Mouse (Mus musculus) small intestine, adult 2 months (tissue): ENCODE data around the gene Adgrf5.

Source experiments
- CTCF ChIP-seq: fragments of 200-500 bp; IDR thresholded peaks from 2 replicates; pipeline ENCODE4 v1.5.1; 2012; ENCODE audit warnings: low read depth, mild to moderate bottlenecking, control low read depth, inconsistent platforms, low read length, moderate library complexity, mixed read lengths; ENCODE audit not compliant: insufficient replicate concordance, insufficient read length; ENCODE audit errors: extremely low read depth
- POLR2A ChIP-seq: fragments of 200-500 bp; IDR thresholded peaks from 2 replicates; pipeline ENCODE4 v1.6.1; 2012; ENCODE audit warnings: low read depth, mild to moderate bottlenecking, control low read depth, inconsistent platforms, low read length, moderate library complexity

GRCm38 (mm10) chr17:43497521-43497920 lies 137.3 kb downstream of the Adgrf5 start:
- TF ChIP-seq POLR2A: no peak
- no peak for TF ChIP-seq CTCF
